Mouse (Mus musculus) cerebellum, adult 2 months (tissue): Measurements from ENCODE around the gene Ccdc88c.

ENCODE experiments used
- CTCF ChIP-seq: fragments of 200-500 bp; IDR thresholded peaks from 2 replicates; pipeline ENCODE4 v1.5.1; 2011; ENCODE audit warnings: low read depth, mild to moderate bottlenecking, control low read depth, low read length, moderate library complexity, borderline replicate concordance; ENCODE audit not compliant: insufficient read depth
- POLR2A ChIP-seq: fragments of 200-500 bp; IDR thresholded peaks from 2 replicates; pipeline ENCODE4 v1.6.1; 2011; ENCODE audit warnings: low read length, control low read depth, borderline replicate concordance; ENCODE audit not compliant: insufficient read depth

- TF ChIP-seq CTCF (no peak), POLR2A (no peak)
These were observed 2.8 kb downstream of the Ccdc88c start for GRCm38 (mm10) chr12:101026025-101026424.
